Mouse (Mus musculus): ENCODE data around the gene Defb48.

Defb48 gene

DNA sequence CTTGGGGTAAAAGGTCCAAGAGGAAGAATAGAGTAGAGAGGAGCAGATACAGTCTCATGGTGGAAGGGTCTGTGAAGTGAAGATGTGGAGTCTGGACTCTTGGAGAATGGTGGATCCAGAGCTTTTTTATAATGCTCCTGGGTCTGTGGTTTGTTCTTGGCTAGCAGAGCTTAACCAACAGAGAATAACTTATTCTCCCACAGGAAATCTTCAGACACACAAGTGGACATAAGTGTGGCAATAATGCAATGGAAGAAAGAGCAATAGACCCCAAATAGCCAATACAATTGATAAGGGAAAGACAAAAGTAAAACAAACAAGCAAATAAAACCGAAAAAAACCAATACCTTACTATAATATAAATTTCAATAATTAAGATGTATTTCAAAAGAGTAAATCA lies at the start of gene Defb48:
Gene Defb48 (minus strand): TSS at position 101 of the 400 bp plus-strand sequence.
- no peak for DNase-seq (ENCODE audit: low spot score)

DNA sequence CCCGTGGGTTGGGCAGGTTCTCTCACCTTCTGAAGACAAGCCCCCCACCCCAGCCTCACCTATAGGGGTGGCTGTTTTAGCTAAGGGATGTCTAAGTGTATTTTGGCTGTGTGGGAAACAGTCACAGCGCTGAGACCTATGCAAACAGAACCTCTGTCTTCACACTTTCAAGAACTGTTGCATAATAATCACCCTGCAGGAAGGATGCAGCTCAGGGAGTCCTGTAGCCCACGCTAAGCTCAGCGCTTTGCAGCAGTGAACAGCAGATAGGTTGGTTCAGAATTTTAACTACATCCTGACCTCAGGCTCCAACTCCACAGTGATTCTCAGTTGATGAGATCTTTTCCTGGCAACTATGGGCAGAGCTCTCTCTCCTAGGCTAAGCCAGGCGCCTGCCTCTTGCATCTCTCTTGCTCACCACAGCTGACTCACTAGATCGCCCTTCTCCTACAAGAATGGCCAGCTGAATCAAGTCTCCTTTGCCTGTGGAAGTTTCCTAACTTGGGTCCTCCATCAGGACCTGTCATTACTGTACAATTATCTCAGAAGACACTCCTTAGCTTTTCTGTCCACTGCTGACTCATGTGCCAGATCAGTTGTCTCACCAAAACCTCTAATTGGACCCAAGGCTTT lies 36.3 kb upstream of the Defb48 start:
- peak; percentile 30 for DNase-seq (ENCODE audit: low spot score)

DNA sequence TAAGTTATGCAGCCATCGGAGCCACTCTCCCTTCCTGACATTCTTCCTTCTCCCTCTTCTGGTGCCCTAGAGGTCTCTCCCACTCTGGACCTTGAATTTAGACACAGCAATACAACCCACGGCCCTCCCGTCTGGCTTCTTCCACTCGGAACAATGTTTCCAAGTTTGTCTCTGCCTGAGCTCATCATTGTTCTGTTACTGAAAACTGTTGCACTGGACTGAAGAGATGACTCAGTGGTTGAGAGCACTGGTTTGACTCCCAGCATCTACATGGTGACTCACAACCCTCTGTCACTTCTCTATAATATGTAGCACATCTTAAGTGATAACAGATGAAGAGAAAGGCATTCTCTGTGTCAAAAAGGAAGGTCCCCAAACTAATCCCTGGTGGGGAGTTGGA lies 30.4 kb upstream of the Defb48 start:
- DNase-seq (ENCODE audit: low spot score), result no peak

DNA sequence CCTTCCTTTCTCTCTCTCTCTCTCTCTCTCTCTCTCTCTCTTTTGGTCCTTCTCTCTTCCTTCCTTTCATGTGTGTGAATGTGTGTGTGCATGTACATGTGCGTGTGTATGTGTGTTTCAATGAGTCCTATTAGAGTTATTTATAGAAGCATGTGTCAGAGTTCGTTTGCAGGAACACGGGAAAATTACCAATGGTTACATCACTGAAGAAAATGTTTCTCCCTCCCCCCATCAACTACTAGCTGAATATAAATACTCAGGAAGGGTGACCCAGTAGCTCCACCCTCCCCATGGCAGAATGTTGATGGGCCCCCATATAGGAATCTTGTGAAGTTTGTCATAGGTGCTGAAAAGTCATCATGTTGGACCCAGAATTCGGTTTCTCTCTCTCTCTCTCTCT lies 28.8 kb upstream of the Defb48 start:
- DNase-seq (ENCODE audit: low spot score), result no peak

DNA sequence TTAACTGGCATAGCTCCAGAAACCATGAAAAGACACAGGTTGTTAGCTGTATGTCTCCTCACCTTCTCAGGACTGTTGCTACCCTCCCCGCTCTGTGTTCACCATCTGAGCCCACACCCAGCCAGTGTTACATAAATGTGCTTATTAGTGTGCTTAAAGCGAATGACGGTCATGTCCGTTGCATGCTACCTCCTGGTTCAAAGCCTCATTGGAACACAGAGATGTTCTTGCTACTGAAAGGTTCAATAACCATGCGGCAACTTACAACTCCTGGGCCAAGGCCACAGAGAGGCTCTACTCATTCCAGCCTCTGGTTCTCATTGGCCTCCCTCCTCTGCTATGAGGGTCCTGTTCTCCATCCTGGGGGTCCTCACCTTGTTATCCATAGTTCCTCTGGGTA lies 27.2 kb upstream of the Defb48 start, which contains the start of gene Defb43:
Gene Defb43 (plus strand): TSS at position 301 of the 400 bp plus-strand sequence.
- DNase-seq (ENCODE audit: low spot score), result no peak

DNA sequence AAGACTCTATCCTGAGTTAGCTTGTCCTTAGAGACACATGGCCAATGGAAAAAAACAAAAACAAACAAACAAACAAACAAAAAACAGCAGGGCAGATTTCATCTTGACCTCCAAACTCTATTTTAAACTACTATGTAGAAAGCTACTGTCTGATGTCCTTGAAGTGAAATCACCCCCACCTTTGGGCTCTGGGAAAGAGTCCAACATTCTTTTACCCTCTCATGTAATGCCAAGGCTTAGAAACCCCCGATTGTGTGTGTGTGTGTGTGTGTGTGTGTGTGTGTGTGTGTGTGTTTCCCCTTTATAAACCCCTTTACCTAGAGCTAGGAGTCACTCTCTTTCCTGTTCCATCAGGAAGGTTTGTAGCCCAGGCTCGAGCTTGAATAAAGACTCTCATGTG lies 18.3 kb upstream of the Defb48 start:
- no peak for DNase-seq (ENCODE audit: low spot score)

DNA sequence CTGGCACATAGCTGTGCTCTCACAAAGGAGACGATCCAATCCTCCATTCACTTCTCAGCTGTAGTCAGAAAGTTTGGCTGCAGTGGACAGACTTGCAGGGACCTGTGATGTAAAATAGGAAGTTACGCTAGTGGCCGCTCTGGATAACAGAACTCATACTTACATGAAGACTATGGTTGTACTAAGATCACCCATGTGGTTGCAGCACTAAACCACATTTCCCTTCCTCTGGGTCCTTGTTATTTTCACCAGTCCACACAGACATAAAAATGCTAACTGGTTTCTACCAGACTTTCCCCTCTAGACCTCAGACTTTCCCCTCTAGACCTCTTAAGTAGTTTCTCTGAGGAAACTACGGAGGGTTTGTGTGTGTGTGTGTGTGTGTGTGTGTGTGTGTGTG lies 14.7 kb upstream of the Defb48 start:
- no peak for DNase-seq (ENCODE audit: low spot score)

DNA sequence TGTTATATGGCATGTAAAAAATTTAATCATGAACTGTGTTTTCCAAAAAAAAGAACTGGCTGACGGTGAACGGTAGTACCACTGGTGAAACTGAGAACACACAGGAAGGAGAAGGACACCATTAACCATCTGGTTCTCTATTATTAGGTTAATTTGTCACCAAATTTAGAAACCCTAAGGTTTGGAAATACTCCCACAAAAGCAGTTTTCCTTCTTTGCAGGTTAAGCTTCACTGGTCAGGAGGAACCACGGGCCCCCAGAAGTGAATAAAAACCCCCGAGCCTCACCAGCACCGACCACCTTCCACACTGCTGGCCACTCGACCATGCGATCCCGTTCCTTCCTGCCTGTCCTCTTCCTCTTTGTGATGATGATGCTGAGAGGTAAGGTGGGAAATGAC lies 13.5 kb upstream of the Defb48 start, which contains the start of gene Defb47:
Gene Defb47 (plus strand): TSS at position 301 of the 400 bp plus-strand sequence.
- no peak for DNase-seq (ENCODE audit: low spot score)

DNA sequence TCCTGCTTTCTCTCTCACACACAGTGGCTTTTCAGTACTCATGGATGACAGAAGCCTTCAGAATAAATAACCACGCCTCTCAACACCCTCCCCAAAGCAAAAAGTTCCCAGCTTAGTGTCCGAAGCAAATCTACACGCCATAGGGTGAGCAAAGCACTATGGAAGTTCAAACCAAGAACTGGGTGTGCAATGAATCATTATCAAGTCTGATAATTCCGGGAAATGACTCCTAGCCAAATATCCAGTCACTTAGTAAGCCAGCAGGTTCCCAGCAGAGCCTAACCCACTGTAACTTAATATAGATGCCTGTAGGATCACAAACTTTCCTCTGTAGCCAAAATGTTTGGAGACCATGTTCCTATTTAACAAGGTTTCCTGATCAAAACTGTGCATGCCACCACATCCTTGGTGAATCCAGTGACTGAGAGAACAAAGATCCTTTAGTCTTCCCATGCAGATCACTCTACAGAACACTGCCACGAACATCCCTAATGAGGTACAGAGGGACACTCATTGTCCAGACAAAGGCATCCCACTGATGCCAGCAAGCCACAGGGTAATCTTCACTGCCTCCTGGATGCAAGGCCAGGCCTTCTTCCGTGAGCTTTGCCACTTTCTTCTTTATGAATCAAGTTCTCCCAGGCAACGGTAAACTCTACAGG lies 7.7 kb upstream of the Defb48 start:
- no peak for DNase-seq (ENCODE audit: low spot score)

DNA sequence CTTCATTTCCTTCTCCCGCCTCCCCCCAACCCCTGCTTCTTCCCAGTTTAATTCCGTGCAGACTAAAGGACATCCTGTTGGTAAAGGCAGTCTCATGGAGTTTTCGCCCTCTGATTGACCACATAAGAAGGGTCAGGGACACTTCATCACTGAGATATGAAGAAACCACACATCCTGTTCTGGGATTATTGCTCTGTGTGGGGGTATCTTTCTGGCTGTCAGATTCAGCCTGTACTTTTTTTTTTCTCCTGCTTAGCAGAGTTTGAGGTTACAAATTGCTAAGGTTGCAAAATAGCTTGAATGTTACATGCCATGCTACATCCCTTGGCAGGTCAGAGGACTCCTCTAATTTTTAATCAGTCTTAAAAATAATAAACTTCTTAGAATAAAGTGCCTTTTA lies 7.0 kb upstream of the Defb48 start:
- DNase-seq (ENCODE audit: low spot score), result no peak

DNA sequence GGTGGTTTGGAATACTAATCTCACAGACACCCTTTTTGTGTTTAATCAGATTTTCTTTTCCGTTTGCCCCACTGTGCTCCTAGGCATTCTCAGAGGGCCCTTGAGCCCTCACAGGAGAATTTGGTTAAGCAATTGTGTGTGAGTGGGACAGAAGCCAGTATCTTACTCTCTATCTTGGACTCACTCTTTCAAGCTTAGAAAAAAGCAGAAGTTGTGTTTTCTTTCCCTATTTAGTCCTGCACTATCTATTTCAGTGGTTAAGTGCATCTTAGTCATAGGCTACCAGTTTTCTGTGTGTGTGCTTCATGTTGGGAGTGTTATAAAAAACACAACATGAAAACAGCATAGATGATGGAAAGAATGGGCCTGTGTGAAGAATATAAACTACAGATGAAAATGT lies 4.5 kb downstream of the Defb48 start:
- no peak for DNase-seq (ENCODE audit: low spot score)

DNA sequence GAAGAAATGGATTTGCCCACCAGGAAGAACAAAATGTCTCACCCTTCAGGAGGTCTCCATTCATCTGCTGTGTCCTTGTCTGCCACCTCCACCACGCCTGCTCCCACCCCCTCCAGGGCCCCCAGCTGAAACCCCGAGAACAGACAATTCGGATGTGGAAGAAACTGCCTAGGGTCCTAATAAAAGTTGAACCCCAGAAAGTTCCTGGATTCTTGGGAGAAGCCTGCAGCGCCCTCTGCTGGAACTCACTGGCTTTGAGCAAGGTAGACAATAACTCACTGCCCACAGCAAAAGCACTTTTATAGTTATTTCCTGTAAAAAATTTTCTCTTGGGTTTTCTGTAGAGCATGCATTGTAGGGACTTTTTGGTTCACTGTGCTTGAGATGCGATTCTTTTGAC lies 9.3 kb downstream of the Defb48 start:
- peak; percentile 21 for DNase-seq (ENCODE audit: low spot score)

DNA sequence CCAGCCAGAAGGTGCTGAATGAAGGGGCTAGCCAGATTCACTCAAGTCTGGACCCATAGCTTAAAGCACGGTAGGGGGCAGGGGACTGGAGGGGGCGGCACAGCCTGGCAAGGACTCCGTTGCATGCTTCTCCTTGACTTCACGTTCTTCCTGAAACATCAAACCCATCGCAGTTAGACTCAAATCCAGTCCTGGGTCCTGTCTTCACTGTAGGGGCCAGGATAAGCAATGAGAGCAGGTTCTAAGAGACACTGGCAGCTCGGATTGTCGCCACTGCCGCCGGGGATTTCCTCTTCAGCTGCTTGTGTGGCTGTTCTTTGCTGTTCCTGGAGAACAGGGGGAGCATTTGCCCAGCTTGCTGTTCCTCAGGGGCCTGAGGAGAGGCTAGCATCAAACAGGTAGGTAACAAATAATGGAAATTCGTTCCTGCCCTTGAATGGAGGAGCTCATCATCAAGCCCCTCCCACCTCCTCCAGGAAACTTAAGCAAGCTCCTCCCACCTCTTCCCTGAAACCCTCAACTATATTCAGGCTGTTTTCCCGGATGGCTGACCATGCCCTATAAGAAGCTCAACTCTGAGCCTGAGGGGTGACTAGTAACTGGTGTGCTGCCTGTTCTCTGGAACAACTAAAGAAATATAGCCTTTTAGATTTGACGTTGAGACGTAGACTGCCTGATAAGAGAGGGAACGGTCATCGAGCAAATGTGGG lies 18.3 kb downstream of the Defb48 start:
- DNase-seq (ENCODE audit: low spot score), result no peak

DNA sequence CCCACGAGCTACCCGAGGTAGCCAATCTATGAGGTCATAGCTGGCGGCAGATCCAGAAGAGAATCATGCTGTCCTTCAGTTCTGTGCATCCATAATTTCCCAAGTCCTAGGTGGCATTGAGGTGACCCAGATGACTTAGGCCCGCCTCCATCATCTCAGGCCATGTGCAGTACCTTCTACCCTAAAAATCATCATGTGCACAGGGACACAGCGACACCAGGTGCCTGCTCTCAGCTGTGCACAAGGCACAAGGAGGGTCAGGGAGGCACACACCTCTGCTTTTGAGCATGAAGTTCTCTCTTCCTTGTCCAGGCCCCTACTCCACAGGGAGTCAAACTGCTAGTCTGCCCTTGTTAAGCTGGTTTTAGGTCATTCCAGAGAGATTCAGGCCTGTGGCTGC lies 19.0 kb downstream of the Defb48 start:
- no peak for DNase-seq (ENCODE audit: low spot score)

DNA sequence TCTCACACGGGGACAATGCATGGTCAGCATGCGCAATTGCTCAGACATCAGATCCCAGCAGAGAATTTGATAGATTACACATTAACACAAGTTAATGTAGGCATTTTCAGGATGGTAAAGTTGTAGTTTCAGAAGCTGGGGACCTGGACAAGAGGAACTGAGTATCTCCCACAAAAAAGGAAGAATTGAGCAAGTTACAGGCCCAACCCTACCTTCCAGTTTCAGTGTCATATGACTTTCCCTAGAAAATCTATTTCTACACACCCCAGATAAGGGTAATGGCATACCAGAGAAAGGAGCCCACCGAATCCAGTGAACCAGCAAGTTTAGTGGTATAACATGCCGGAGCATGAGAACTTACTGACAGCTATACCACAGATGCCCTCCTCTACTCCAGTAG lies 20.7 kb downstream of the Defb48 start:
- DNase-seq (ENCODE audit: low spot score), result no peak

DNA sequence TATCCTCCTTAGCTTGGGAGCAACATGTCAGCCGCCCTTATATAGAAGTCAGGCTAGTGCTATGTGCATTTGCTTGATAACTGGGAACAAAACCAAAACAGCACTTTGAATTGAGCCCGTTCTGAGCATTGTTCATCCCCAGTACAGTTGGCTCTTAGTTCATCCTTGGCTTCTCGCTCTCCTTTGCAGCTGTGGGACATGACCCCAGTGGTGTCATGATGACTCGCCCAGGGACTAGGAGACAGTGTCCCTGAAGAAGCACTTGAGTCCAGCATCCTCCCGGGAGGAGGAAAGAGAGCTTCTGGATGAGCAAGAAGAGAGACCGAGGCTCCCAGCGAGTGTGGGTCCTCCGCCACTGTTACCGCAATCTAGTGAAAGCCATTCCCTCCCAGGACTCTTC lies 28.2 kb downstream of the Defb48 start:
- no peak for DNase-seq (ENCODE audit: low spot score)

DNA sequence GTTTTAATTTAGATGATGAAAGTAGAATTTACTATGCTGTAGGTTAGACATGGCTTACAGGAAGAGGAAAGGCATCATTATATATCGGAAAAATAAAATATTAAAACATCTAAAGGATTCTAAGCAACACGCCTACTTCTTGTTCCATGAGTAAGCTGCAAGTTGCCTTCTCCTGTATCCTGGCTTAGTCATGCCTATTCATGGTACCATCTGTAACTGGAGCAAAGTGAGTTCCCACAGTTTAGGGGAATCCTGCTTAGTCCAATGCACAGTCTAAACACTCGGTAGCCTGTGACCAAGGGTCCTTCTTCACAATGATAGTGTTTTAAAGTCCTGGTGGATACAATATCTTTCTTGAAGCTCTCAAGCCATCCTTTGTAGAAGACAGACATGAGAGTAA lies 37.5 kb downstream of the Defb48 start:
- no peak for DNase-seq (ENCODE audit: low spot score)

DNA sequence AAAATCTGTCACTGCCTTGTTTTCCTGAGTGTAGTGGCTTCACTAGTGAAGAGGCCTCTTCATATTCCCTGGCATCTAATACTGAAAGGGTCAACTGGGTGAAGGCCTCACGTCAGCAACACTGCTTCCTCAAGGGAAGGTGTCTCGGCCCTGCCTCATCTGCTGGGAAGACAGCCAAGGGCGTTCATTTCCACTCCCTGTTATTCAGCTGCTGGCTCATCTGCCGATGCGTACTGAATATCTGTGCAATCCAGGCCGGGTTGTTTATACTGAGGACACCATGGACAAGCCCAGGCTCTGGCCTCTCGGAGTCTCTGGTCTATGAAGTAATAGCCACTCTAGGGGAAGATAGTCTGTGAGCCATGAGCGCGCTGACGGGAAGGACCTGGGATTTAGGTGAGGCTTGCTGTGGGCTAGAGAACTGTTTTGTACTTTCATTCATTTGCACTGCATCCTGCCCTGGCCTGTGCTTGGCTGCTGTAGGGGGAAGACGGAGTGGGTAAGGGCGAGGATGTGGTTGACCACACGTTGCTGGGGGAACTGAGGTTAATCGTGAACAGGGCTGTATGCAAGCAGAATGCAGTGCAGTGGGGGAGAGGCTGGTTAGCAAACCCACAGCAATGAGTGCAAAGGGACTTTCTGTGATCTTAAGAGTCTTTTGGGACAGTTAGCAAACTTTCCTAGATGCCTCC lies 43.8 kb downstream of the Defb48 start:
- DNase-seq (ENCODE audit: low spot score), result no peak

DNA sequence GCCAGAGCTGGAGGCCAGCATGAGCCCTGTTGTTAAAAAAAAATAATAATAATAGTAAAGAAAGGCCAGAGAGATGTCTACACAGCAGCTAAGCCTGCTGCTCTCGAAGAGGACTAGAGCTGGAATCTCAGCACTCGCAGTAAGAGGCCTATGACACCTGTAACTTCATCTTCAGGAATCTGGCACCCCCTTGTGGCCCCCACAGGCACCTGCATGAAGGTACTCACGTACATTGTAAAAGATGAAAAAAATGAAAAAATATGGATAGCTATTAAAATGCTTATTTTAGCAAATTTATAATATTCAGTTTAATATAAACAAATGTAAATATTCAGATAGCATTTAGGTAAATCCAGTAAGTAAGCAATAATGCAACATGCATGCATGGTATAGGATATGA lies 44.9 kb downstream of the Defb48 start:
- no peak for DNase-seq (ENCODE audit: low spot score)

DNA sequence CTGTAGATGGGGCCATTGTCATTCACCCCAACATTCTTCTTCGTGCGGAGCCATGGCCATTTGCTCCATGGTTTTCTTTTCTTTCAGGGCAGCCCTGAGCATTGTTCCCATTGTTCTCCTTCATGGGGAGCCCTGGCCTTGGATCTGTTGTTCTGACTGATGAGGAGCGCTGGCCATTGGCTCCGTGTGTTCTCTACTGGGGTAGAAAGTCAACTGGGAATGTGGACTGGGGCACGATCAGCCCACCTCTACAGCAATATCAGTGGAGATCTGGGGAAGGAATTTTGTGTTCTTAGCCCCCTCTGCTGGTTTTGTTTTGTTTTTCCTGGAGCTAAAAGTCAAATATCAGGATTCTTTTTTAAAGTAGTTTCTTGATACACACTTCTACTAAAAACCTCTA lies 46.6 kb downstream of the Defb48 start:
- no peak for DNase-seq (ENCODE audit: low spot score)

DNA sequence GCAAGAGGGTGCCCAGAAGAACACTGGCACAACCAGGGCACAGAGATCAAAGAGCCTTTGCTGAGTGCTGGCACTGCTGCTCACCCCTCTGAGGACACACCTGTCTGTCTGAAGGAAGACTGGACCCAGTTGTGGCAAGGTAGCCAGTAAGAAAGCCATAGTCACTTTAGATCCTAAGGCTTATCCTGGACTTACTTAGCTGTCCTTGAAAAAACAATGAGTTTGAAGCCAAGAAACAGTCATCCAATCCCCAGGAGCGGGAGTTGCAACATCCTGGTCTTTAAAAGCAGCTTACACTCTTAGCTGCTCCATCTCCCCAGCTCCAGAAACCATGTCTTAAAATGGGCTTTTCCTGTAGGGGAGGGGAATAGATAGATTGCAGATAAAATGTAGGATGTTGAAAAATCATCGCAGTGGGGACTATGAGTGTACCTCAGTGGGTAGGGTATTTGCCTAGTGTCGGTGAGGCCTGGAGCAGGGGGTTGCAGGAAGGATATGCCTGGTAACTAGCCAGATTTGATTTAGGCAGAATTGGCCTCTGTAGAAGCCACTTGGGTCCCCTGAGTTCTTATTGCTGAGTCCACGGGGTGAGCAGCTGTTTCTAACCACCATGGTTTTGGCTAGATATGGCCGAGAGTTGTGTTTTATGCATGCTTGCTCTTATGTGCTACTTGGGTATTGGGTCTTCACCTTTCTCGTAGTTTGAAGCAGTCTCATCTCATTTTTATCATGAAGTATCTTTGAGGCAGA lies 47.5 kb downstream of the Defb48 start:
- no peak for DNase-seq (ENCODE audit: low spot score)

DNA sequence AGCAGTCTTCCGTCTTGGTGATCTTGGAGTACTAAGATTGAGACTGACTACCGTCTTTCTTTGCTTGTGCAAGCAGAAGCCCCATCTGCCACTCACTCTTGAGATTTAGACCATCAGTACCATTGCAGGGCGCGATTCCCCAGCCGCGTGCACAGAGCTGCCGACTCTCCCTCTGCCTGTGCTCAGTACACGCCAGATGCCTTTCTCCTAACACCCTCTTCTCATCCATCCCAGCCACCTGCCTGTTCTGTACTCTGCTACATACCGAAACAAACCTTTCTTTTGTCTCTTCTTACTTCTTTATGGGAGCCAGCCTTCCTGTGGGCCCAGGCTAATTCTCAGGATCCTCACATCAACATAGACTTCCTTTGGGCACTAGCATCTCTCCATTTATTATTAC lies 48.9 kb downstream of the Defb48 start:
- DNase-seq (ENCODE audit: low spot score), result no peak

Data from left cerebral cortex, adult 11 months (tissue).